Mouse (Mus musculus) ovary, postnatal 10 days (tissue): Measurements from ENCODE around the gene Txlng.
A peak's percentile ranks its signal among the peaks of the same experiment; 100 is the strongest.

Experiments
- DNase-seq: peaks from one replicate; pipeline ENCODE4 v3.0.0; 2022; ENCODE audit warnings: low spot score

Txlng gene

DNA sequence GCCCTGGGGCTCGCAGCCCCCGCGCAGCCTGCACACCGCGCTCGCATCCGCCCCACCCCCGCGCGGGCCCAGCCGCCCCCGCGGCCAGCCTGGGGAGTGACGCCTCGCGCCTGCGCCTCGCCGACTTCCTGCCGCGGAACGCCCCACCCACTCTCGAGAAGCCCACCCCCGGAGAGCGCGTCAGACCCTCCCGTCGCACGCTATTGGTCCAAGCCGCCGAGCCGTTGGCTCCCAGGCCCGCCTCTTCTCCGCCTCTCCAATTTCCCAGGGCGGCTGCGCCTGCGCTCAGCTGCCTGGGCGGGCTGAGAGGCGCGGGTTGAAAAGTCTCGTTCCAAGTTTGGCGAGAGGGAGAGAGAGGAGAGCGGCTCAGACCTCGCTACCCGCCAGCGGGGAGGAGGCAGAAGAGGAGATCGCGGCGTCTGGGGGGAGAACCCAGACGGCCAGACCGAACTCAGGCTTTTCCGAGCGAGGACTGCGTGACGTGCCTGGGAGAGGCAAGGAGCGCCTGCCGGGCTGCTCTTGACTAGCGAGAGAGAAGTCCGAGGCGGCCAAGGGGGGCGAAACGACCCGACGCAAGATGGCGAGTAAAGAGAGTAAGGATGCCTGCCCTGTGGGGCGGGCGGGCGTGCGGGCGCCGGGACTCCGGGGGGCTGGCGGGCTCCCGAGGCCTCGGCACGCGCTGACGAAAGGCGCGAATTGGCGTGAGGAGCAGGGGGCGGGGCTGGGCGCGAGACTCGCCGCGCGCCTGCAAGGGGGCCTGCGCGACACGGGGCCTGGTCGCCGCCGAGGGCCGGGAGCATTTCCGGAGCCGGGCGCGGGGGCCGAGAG lies 68.9 kb downstream of the Txlng start, which contains the start of gene Rbbp7:
Rbbp7 (plus strand) TSS at position 288 of the 828 bp plus-strand sequence.
- peak; percentile 74 for DNase-seq

DNA sequence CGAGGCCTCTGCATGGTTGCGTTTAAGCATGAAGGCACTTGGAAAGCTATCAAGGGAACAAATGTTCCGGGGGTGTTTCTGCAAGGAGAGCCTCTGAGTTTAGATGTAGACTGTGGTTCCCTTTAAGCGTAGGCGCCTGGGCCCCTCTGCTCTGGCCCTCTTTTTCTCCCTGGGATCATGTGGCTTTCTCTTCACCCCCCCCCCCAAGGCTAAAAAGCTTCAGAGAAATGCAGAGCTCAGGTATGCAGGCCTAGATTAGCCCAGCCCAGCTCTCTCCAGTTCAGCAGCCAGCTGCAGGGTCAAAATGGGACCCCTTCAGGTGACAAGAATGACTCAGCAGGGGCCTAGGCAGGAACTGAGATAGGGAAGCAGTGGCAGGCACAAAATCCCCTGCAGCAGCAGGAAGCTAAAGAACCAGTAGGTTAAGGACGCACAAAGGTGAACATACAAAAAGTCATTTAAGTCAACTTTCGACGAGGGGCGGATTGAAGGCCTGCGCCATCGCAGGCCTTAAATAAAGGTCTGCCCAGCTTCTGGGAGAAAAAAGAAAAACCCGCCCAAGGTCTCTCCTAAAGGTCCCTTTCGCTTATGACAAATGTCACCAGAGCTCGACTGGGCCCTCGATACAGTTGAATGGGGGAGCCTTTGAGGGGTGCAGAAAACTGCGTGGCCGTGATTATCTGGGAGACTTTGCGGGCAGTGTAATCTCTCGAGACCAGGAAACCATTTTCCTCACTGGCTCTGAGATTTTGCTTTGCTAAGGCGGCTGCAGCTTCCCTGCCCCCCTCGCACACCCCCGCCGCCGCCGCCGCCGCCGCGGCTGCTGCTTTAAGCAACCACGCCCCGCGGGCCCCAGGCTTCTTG lies 69.8 kb downstream of the Txlng start:
- peak; percentile 1 for DNase-seq

DNA sequence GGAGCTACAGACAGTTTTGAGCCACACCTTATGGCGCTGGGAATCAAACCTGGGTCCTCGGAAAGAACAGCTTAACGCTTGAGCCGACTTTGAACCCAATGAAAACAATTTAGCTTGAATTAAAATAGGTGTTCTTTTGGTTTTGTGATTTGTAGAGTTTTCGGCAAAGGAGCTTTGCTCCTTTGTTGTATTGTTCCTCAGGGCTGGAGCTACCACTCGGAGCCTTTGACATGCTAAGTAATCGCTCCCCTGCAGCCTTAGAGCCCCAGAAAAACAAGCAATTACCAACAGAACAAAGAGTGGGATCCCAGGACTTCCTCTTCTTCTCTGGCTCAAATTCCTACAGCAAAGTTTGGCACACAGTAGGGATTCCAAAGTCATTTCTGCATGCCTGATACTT lies 73.2 kb downstream of the Txlng start:
- no peak for DNase-seq

DNA sequence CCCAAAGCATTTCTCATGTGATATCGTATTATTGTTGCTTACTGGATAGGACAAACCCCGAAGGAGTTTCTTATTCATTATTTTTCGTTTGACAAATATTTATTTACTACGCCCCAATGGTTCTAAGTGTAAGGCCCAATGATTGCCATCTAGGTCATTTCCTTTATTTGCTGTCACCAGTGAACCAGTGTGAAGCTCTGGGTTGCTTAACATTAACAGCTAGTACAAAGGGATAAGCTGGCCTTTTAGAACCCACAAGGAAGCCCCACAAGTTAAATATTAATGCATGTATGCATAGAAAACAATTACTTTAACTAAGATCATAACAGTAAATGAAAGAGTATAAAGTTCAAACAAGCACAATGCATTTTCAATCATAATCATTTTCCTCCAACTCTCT lies 74.9 kb downstream of the Txlng start:
- no peak for DNase-seq

DNA sequence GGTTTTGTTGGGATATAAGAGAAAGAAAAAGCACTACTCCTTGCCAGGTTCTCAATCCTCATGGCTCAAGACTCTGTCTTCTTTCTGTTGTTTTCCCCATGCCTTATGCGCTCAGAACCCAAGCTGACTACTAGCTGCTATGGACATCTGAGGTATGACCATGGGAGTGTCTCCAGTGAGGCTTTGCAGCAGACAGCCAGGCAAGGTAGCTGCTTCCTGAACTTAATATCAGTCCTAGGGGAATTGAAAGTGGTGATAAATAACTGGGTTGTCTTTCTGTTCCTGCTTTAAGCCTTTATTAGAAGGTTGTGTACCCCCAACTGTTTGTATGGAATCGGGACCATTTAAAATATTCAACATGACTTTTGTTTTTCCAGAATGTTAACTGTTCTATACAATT lies 76.8 kb downstream of the Txlng start:
- no peak for DNase-seq

DNA sequence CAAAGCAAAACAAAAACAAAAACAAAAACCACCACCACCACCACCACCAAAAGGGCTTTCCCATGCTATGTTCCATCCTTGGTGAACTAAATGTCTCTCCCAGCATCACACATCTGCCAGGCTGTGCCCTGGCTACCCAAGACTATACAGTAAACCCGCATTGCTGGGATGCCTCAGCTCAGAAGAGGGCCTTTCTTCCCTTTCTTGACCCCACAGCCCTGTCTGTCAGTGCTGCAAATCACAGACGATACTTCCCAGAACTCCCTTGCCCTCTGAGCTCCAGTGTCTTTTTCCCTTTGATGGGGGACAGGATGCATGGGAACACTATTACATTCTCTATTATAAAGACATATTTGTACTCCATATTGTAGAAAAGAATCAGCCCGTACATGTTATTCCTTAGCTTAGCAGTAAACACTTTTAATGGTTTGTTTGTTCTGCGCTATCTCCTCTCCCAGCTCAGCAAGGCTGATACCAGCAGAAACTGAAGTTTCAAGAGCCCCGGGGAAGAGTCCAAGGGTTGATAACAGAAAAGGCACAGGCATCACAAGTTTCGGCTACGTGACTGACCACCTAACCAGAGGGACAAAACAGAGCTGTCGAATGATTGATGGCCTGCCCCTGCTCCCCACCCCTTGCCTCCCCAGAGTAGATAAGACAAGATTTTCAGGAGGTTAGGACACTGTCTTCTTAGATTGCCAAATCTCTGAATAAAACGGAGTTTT lies 80.4 kb downstream of the Txlng start:
- DNase-seq: no peak

DNA sequence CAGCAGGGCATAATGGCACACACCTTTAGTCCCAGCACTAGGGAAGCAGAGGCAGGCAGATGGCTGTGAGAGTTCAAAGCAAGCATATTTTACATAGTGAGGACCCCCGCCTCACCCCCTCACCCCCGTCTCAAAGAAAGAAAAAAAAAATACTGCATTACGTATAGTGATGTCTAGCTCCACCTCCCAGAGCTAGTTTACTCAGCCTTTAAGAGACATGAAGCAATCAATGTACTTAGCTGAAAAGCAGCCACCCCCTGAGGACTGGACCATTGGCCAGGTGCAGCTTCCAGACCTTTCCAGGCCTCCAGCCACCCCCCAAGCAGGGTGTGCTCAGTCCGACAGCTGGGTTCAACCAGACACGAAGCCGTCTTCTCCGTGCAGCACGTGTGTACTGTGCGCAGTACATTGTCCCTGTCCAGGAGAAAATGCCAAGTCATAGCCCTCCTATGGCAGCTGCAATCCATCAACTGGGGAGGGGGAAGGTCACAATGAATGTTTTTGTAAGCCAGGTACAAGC lies 93.1 kb downstream of the Txlng start:
- no peak for DNase-seq

DNA sequence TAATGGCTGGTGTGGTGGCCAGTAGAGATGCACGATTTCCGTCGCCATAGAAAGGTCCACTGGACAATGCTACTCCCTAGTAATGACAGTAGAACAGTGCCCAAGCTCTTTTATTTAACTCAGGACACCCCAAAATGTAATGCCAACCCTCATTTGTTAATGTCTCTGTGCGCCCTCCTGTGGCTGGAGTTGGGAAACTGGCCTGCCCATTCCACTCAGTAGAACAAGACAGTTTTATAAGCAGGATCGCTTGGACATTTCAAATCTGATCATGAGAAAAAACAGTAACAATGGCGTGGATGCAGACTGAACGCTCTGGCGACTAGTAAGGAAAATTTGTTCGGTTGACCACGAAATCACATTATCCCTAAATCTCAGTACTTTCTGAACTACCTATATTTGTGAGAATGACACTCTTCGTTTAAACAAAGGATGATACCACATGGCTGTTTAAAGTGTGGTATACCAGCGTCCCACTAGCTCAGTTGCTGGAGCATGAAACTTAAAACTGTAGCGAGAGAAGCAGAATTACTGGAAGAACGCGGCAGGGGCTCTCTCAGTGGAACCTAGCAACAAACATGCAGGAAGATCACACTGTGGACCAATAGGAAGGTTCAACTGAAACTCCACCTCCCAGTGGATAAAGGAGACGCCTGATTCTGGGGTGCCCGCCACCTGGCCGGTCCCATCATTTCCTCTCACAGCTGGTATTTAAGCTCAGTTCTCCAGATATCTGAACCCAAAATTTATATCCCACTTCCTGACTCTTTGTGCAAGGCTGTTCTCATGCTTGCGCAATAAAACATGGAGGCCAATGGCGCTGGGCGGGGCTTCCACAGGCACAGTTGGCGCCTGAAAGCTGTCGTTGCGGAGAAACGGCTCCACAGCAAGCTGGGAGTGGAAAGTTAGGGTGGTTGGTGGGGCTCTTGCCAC lies 94.0 kb downstream of the Txlng start:
- DNase-seq: peak; percentile 27

DNA sequence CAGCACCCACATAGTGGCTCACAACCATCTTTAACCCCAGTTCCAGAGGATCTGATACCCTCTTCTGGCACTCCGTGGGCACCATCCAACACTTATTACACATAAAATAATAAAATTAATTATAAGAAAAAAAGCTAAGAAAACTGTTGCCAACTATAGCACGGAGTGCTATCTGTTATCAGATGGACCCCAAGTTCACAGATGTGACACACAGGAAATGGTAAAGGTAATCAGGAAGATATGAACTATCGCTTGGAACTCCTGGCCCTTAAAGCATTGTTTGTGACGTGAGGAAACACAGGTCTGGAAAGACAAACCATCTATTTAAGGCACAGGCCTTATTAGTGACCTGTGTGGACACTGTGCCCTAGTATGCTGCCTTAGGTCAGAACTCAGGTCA lies 99.2 kb downstream of the Txlng start:
- DNase-seq: no peak
